Comparison of ENCODE assay signal across 9 mouse cellular contexts in genomic region chr16:30936012-30936461, GRCm38 (mm10).
"Had no signal": no experiment of that assay in that cellular context is flagged by ENCODE, and none has a peak within 500 bp of the region (broad histone marks: within the 10 kb centered on the region; RNA-seq: fewer than 3 reads in every experiment).

No protein-coding gene starts in this region.

- H3K27ac ChIP-seq: kidney, embryonic 15.5 days; liver, embryonic 13.5 days had no signal

- H3K9ac ChIP-seq: kidney, embryonic 15.5 days; limb, embryonic 15.5 days; liver, embryonic 13.5 days had no signal

- H3K36me3 ChIP-seq: kidney, embryonic 15.5 days; limb, embryonic 15.5 days; liver, embryonic 13.5 days; neural tube, embryonic 13.5 days had no signal

- H3K9me3 ChIP-seq: kidney, embryonic 15.5 days; limb, embryonic 15.5 days; liver, embryonic 13.5 days; neural tube, embryonic 13.5 days had no signal

- H3K4me2 ChIP-seq: liver, embryonic 13.5 days; neural tube, embryonic 13.5 days had no signal

- DNase-seq: kidney, postnatal 14 days; liver, embryonic 13.5 days; lung, adult 18-20 months; right cerebral cortex, postnatal 14 days; thymus, postnatal 36 days had no signal

- ATAC-seq: midbrain, embryonic 16.5 days had no signal

- H3K4me3 ChIP-seq: kidney, embryonic 15.5 days; limb, embryonic 15.5 days; liver, embryonic 13.5 days; neural tube, embryonic 13.5 days had no signal

- H3K27me3 ChIP-seq: kidney, embryonic 15.5 days; limb, embryonic 15.5 days; liver, embryonic 13.5 days; neural tube, embryonic 13.5 days had no signal
